Mouse (Mus musculus) embryonic facial prominence, embryonic 12.5 days (tissue): ENCODE data around the gene Wdr75. TPM values are rescaled to one million over a fixed set of nuclear protein-coding genes. Genes with fewer than 3 reads are reported as not detected.

Source experiments
- ATAC-seq: fragments of 200-750 bp; cut with Nextera tagmentation; 2 replicates; pipeline ENCODE4 v1.8.0; 2017; ENCODE audit not compliant: insufficient number of reproducible peaks, insufficient read depth, low FRiP score, low TSS enrichment
- H3K27ac ChIP-seq: fragments of 300-500 bp; sonication (generic); 2 replicates; pipeline ENCODE4 v1.5.1; 2016; ENCODE audit warnings: mild to moderate bottlenecking
- H3K27me3 ChIP-seq: fragments of 300-500 bp; sonication (generic); 2 replicates; pipeline ENCODE4 v1.6.1; 2016; ENCODE audit warnings: mild to moderate bottlenecking, moderate library complexity
- H3K36me3 ChIP-seq: fragments of 300-500 bp; sonication (generic); 2 replicates; pipeline ENCODE4 v1.6.1; 2016; ENCODE audit warnings: mild to moderate bottlenecking
- H3K4me1 ChIP-seq: fragments of 300-500 bp; sonication (generic); 2 replicates; pipeline ENCODE4 v1.6.1; 2016
- H3K4me2 ChIP-seq: fragments of 300-500 bp; sonication (generic); replicated peaks from 2 replicates; pipeline ENCODE4 v1.6.1; 2016; ENCODE audit warnings: mild to moderate bottlenecking, moderate library complexity
- H3K4me3 ChIP-seq: fragments of 300-500 bp; sonication (generic); 2 replicates; pipeline ENCODE4 v1.5.1; 2016; ENCODE audit warnings: mild to moderate bottlenecking
- H3K9ac ChIP-seq: fragments of 300-500 bp; sonication (generic); 2 replicates; pipeline ENCODE4 v1.6.1; 2016; ENCODE audit warnings: mild to moderate bottlenecking, moderate library complexity
- H3K9me3 ChIP-seq: fragments of 300-500 bp; sonication (generic); 2 replicates; pipeline ENCODE4 v1.6.1; 2016; ENCODE audit warnings: mild to moderate bottlenecking, moderate library complexity
- WGBS: fragments of 180-500 bp; shearing (Covaris S2); methylation state at CpG from one replicate; pipeline ENCODE4 v1.1.7; 2016; 5-methylcytosine and 5-hydroxymethylcytosine counted together
- polyA plus RNA-seq: library from polyadenylated mRNA; unstranded; fragments of >200 nt; fragmentation: Nextera tagmentation; extraction: Ambion mirVana; gene quantifications from 2 replicates; pipeline ENCODE4 v1.2.1, GENCODE M21; 2016

Wdr75 gene
- polyA plus RNA-seq, 1 experiment from 2014 or later = 74.3 TPM

DNA sequence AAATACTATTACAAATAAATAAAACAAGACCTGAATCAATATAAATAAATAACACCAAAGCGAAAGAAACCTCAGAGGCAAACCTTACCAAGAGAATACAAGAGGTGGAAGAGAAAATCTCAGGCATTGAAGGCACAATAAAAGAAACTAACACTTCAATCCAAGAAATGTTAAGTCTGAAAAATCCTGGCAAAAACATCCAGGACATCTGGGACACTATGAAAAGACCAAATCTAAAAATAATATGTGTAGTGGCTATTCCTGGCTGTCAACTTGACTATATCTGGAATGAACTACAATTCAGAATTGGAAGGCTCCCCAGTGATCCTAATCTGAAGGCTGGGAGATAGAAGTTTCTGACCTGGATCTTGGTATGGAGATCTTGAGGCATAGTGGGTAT lies 50.5 kb downstream of the Wdr75 start:
- no peak overlapping the region for H3K4me3 ChIP-seq
- no peaks in the 10 kb centered on the region for H3K27me3 ChIP-seq
- no peak overlapping the region for H3K27ac ChIP-seq
- no peak overlapping the region for H3K4me2 ChIP-seq
- H3K4me1 ChIP-seq = no peaks in the 10 kb centered on the region
- peaks cover 7% of the 10 kb centered on the region; the same call in 1 of the 2 replicates for H3K9me3 ChIP-seq
- ATAC-seq = no peak
- H3K9ac ChIP-seq = no peak overlapping the region
- 88% methylated on average over 1 of the region's 1 CpGs for WGBS
- H3K36me3 ChIP-seq = no peaks in the 10 kb centered on the region

DNA sequence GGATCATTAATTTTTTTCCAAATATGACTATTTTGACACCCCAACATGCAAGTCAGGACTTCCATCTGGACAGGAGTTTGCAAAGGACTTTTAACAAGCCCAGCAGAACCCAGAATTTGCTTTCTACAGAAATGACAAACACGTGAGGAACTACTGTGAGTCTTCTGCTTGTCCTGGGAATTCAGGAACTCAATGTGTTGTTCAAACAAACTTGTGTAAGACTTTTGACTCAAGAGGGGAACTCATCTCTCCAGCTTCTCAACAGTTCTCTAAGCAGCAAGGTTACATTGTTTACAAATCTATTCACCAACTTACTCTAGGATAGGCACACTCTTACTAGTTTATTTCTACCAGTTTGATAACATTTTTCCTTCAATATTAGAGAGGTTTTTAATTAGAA lies 63.1 kb downstream of the Wdr75 start:
- H3K4me2 ChIP-seq = no peak overlapping the region

GRCm38 (mm10) chr1:45860349-45860748 lies 65.4 kb downstream of the Wdr75 start:
- no peaks in the 10 kb centered on the region for H3K27me3 ChIP-seq
- H3K4me2 ChIP-seq = no peak overlapping the region
- ATAC-seq = no peak
- no peak overlapping the region for H3K27ac ChIP-seq
- peaks cover 21% of the 10 kb centered on the region for H3K4me1 ChIP-seq
- H3K36me3 ChIP-seq = no peaks in the 10 kb centered on the region
- H3K9ac ChIP-seq = no peak overlapping the region
- no peak overlapping the region for H3K4me3 ChIP-seq
- no peaks in the 10 kb centered on the region for H3K9me3 ChIP-seq
- 42% methylated on average over 5 of the region's 5 CpGs for WGBS

More for the DNA sequence above, 63.1 kb downstream of the Wdr75 start:
- Histone ChIP-seq H3K4me3 (no peak overlapping the region), H3K27me3 (no peaks in the 10 kb centered on the region), H3K4me1 (peaks cover 12% of the 10 kb centered on the region), H3K9ac (no peak overlapping the region), H3K9me3 (no peaks in the 10 kb centered on the region), H3K36me3 (no peaks in the 10 kb centered on the region), H3K27ac (no peak overlapping the region)
- WGBS = 63% methylated on average over 1 of the region's 1 CpGs
- ATAC-seq = no peak

- H3K9me3 ChIP-seq = no peaks in the 10 kb centered on the region
- H3K4me3 ChIP-seq = no peak overlapping the region
- no peak overlapping the region for H3K9ac ChIP-seq
- H3K36me3 ChIP-seq = no peaks in the 10 kb centered on the region
- peaks cover 28% of the 10 kb centered on the region for H3K4me1 ChIP-seq
- no peaks in the 10 kb centered on the region for H3K27me3 ChIP-seq
- no peak for ATAC-seq
- H3K27ac ChIP-seq = no peak overlapping the region
- no peak overlapping the region for H3K4me2 ChIP-seq
Measured at GRCm38 (mm10) chr1:45861162-45861561, 66.2 kb downstream of the Wdr75 start.

GRCm38 (mm10) chr1:45863641-45864040 lies 68.7 kb downstream of the Wdr75 start:
- Histone ChIP-seq H3K9me3 (no peaks in the 10 kb centered on the region), H3K4me2 (no peak overlapping the region), H3K27ac (no peak overlapping the region), H3K4me3 (no peak overlapping the region), H3K36me3 (no peaks in the 10 kb centered on the region), H3K9ac (no peak overlapping the region), H3K27me3 (no peaks in the 10 kb centered on the region), H3K4me1 (peaks cover 29% of the 10 kb centered on the region)
- 91% methylated on average over 3 of the region's 3 CpGs for WGBS
- ATAC-seq = no peak

- Histone ChIP-seq H3K36me3 (no peaks in the 10 kb centered on the region), H3K9ac (no peak overlapping the region), H3K4me3 (no peak overlapping the region), H3K9me3 (no peaks in the 10 kb centered on the region), H3K4me2 (no peak overlapping the region), H3K27ac (peak overlapping the region; percentile 67), H3K4me1 (peaks cover 27% of the 10 kb centered on the region), H3K27me3 (no peaks in the 10 kb centered on the region)
- no peak for ATAC-seq
- 34% methylated on average over 4 of the region's 4 CpGs for WGBS
Measured at GRCm38 (mm10) chr1:45864564-45865014, 69.6 kb downstream of the Wdr75 start.

DNA sequence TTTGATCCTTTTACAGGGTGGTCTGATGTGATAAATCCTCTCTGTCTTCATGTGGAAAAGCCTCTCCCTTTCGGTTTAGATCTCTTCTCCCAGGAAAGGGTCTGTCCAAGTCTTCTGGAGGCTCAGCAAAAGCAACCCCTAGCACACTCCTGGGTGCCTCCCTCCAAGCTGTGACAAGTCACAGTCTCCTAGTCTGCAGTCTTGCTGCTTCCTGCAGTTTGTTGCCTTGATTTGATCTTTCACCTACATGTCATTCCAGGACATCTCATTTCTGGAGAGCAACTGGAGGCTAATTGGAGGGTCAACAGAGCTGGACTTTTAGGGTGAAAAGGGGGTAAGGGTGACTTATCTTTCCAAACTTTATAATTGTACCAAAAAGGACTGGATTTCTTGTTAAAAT lies 70.3 kb downstream of the Wdr75 start:
- Histone ChIP-seq H3K36me3 (no peaks in the 10 kb centered on the region), H3K9me3 (no peaks in the 10 kb centered on the region), H3K9ac (no peak overlapping the region), H3K4me2 (no peak overlapping the region), H3K4me3 (no peak overlapping the region), H3K4me1 (peaks cover 21% of the 10 kb centered on the region), H3K27me3 (no peaks in the 10 kb centered on the region), H3K27ac (peak overlapping the region; percentile 65; the same call in 1 of the 2 replicates)
- no peak for ATAC-seq
- WGBS = 42% methylated on average over 1 of the region's 1 CpGs

DNA sequence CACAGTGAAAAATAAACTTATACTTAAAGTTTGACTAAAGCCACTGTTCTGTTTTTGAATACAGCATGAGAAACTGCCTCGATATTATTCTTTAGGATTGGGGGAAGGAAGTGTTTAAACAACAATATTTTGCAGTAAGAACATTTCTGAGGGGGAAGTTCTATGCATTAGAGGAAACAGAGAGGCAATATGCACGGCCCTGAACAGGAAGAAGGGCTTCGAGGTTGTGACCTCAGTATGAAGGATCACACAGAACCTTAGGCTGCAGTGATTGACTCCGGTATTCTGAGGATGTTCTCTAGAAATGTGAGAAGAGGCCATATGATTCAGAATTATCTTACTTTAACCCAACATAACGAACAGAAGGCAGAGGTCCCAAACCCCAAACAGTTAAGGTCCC lies 70.8 kb downstream of the Wdr75 start:
- Histone ChIP-seq H3K9ac (no peak overlapping the region), H3K9me3 (no peaks in the 10 kb centered on the region), H3K4me2 (no peak overlapping the region), H3K27me3 (no peaks in the 10 kb centered on the region), H3K4me1 (peaks cover 19% of the 10 kb centered on the region), H3K4me3 (no peak overlapping the region), H3K36me3 (no peaks in the 10 kb centered on the region), H3K27ac (no peak overlapping the region; the same call in 1 of the 2 replicates)
- WGBS = 32% methylated on average over 5 of the region's 5 CpGs
- ATAC-seq = no peak

DNA sequence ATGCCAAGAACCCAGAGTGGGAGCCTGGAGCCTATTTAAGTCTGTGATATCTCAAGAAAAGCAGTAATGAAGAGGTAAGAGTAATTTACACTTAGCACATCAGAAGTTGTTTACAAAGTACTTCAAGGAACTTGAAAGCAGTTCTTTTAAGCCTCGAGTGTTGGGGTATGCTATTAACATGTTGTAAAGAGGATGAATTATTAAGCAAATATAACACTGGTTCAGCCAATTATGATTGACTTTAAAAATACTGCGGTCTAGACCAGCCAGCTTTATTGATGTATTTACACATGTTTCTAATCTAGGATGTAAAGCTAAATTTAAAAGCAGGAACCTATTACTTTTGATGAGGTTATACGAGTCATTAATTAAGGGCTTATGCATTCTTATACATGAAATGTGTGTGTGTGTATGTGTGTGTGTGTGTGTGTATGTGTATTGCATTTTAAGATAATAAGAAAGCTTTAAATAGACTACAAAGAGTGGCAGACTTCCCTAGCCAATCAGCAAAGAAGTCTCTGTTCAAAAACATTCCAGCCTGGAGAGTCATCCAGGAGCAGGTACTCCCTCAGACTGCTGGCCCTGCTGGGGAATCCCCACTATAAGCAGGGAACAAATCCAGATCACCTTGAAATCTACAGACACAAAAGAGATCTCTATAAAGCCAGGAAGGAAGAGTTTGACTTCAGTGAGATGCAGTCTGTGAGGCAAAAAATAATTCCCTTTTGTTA lies 71.5 kb downstream of the Wdr75 start:
- Histone ChIP-seq H3K9ac (no peak overlapping the region), H3K9me3 (no peaks in the 10 kb centered on the region), H3K4me1 (peaks cover 18% of the 10 kb centered on the region), H3K36me3 (no peaks in the 10 kb centered on the region), H3K27me3 (no peaks in the 10 kb centered on the region), H3K4me3 (no peak overlapping the region), H3K27ac (no peak overlapping the region; the same call in 1 of the 2 replicates), H3K4me2 (no peak overlapping the region)
- ATAC-seq = no peak
- 32% methylated on average over 3 of the region's 3 CpGs for WGBS

GRCm38 (mm10) chr1:45868050-45868449 lies 73.1 kb downstream of the Wdr75 start:
- Histone ChIP-seq H3K4me3 (no peak overlapping the region), H3K27ac (no peak overlapping the region), H3K36me3 (no peaks in the 10 kb centered on the region), H3K9ac (no peak overlapping the region), H3K9me3 (no peaks in the 10 kb centered on the region), H3K27me3 (no peaks in the 10 kb centered on the region), H3K4me2 (no peak overlapping the region), H3K4me1 (peaks cover 17% of the 10 kb centered on the region)
- WGBS = 76% methylated on average over 1 of the region's 1 CpGs
- no peak for ATAC-seq

DNA sequence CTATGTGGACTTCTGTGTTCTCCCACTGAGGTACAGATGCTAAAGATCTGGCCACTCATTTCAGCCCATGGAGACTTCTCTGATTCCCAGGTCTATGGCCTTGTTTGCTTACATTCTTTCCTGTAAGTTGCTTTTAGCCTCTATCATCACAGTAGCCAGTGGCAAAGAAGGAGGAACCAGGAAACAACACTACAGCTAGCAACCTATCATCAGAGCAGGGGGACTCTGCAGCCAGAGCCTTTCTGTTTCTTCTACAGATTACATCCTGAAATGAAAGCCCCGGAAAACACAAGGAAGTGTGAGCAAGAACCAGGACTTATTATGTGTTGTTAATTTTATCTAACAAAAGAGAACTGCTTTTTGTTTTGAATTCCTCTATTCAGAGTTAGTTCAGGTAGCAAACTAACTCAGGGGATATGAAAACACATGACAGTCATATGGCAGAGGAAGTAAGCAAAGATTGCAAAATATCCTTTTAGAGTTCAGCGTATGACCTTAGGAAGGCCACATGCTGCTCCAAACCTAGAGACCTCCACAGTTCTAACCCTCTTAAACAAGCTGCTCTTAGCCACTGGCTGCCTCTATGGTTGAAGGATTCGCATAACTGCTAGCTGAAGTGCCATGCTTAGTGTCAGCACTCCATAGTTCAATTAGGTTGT lies 73.6 kb downstream of the Wdr75 start:
- Histone ChIP-seq H3K4me1 (peaks cover 17% of the 10 kb centered on the region), H3K27ac (no peak overlapping the region), H3K36me3 (no peaks in the 10 kb centered on the region), H3K4me2 (no peak overlapping the region), H3K9ac (no peak overlapping the region), H3K4me3 (no peak overlapping the region), H3K9me3 (no peaks in the 10 kb centered on the region), H3K27me3 (no peaks in the 10 kb centered on the region)
- 80% methylated on average over 3 of the region's 3 CpGs for WGBS
- no peak for ATAC-seq
